8 mouse cellular contexts compared by ENCODE assay signal in genomic region chr5:96917596-96918258, GRCm38 (mm10).
DNase-seq lines count a peak whose midpoint lies in the region; ATAC-seq and TF ChIP-seq lines count a peak whose summit lies in the region.

No protein-coding gene starts in this region.

- peak overlapping the region; percentile 6; the same call in 1 of the 2 replicates for H3K4me2 ChIP-seq in hindbrain, embryonic 14.5 days (replicated peaks)
- peak overlapping the region; percentile 28 for H3K4me2 ChIP-seq in liver, embryonic 14.5 days (ENCODE audit: low read depth)

- no peaks in the 10 kb centered on the region for H3K27me3 ChIP-seq in hindbrain, embryonic 14.5 days (ENCODE audit: control insufficient read depth, insufficient read depth, low read length)
- no peaks in the 10 kb centered on the region for H3K27me3 ChIP-seq in liver, embryonic 14.5 days (ENCODE audit: control insufficient read depth, insufficient read depth, low read length)

- peak; percentile 13 for DNase-seq in cerebellum, adult 11-12 months
- no peak for DNase-seq in cerebellum, adult 8-10 months
- peak; percentile 69 for DNase-seq in retina, postnatal 1 day
- no peak for DNase-seq in retina, embryonic 14.5 days (ENCODE audit: low spot score)
- DNase-seq in hindbrain, embryonic 14.5 days (ENCODE audit: low spot score), result no peak
- no peak for DNase-seq in liver, embryonic 14.5 days (ENCODE audit: low read depth in 3 of 3, low spot score in 3 of 3)
- peak; percentile 30 for DNase-seq in skeletal muscle tissue, adult 2 months (ENCODE audit: low read depth, low spot score)
- DNase-seq in frontal cortex, postnatal 14 days (ENCODE audit: low spot score in 2 of 2), result no peak

- H3K4me1 ChIP-seq in hindbrain, embryonic 14.5 days (replicated peaks; ENCODE audit: control insufficient read depth, insufficient read depth, low read length), result no peaks in the 10 kb centered on the region
- peaks cover 86 to 92% of the 10 kb centered on the region in 2 experiments for H3K4me1 ChIP-seq in liver, embryonic 14.5 days (replicated peaks; ENCODE audit: control insufficient read depth in 2 of 2, insufficient read depth in 2 of 2, low read length in 1 of 2)

- WGBS in hindbrain, embryonic 14.5 days, result 39% methylated on average over 10 of the region's 10 CpGs
- WGBS in liver, embryonic 14.5 days (ENCODE audit: insufficient replicate concordance), result 37% methylated on average over 10 of the region's 10 CpGs

- TF ChIP-seq EP300 in liver, embryonic 14.5 days (IDR thresholded peaks at IDR 0.05; ENCODE audit: low read depth), result no peak

- no peak for TF ChIP-seq CTCF in liver, embryonic 14.5 days (IDR thresholded peaks at IDR 0.05; ENCODE audit: low read depth)

- H3K4me3 ChIP-seq in hindbrain, embryonic 14.5 days (replicated peaks; ENCODE audit: low read length), result no peak overlapping the region
- H3K4me3 ChIP-seq in liver, embryonic 14.5 days (ENCODE audit: insufficient read depth in 1 of 2, low read depth in 2 of 2, low read length in 2 of 2), result no peak overlapping the region

- ATAC-seq in hindbrain, embryonic 14.5 days (ENCODE audit: low FRiP score), result peak; percentile 78; the same call in 1 of the 2 replicates
- no peak for ATAC-seq in liver, embryonic 14.5 days (ENCODE audit: insufficient read depth)

- H3K9me3 ChIP-seq in hindbrain, embryonic 14.5 days (ENCODE audit: control insufficient read depth, low read length), result no peaks in the 10 kb centered on the region
- no peaks in the 10 kb centered on the region for H3K9me3 ChIP-seq in liver, embryonic 14.5 days (ENCODE audit: control insufficient read depth, low read length)

- H3K9ac ChIP-seq in hindbrain, embryonic 14.5 days, result no peak overlapping the region
- H3K9ac ChIP-seq in liver, embryonic 14.5 days (replicated peaks), result peak overlapping the region; percentile 24

- no peaks in the 10 kb centered on the region for H3K36me3 ChIP-seq in hindbrain, embryonic 14.5 days (replicated peaks; ENCODE audit: control insufficient read depth, insufficient read depth)
- no peaks in the 10 kb centered on the region for H3K36me3 ChIP-seq in liver, embryonic 14.5 days (replicated peaks; ENCODE audit: control insufficient read depth, insufficient read depth, low read depth)

- peak overlapping the region; percentile 38 for H3K27ac ChIP-seq in hindbrain, embryonic 14.5 days
- peak overlapping the region; percentile 99 for H3K27ac ChIP-seq in liver, embryonic 14.5 days

Comparison
In these comparisons a context has a peak if more than half of its experiments do, and no peak if none do; other contexts are left out.
1. DNase-seq: peak in cerebellum, adult 11-12 months (single experiment), retina, postnatal 1 day (single experiment) and skeletal muscle tissue, adult 2 months (single experiment); none in cerebellum, adult 8-10 months (single experiment), retina, embryonic 14.5 days (single experiment), hindbrain, embryonic 14.5 days (single experiment), liver, embryonic 14.5 days (0 of 3) and frontal cortex, postnatal 14 days (0 of 2).